Mouse (Mus musculus) G1E-ER4 (cell line): ENCODE results near the gene Gm13128. TPM values are rescaled to one million over a fixed set of nuclear protein-coding genes. Genes with fewer than 3 reads are reported as not detected.
"Not testable (repeated sequence)": the region's sequence is repeated elsewhere in the genome, so short reads cannot be mapped to it uniquely, and the experiment has no call there.

Experiments
- GATA1 ChIP-seq: IDR thresholded peaks from one replicate; pipeline ENCODE4 v1.8.0; 2012; ENCODE audit warnings: low read length, inconsistent platforms
- polyA plus RNA-seq: library from polyadenylated mRNA; stranded (reverse); fragments of >175 nt; gene quantifications from 2 replicates; pipeline ENCODE4 v1.2.3, GENCODE M21; 2012

Gm13128 gene
- polyA plus RNA-seq = not detected in 2 replicates

GRCm38 (mm10) chr4:144329949-144330348, at the start of gene Gm13128:
TSS of gene Gm13128 (plus strand) at chr4:144330249.
- TF ChIP-seq GATA1 = not testable (repeated sequence)

- TF ChIP-seq GATA1 = not testable (repeated sequence)
Observed at GRCm38 (mm10) chr4:144280388-144280787, 49.7 kb upstream of the Gm13128 start, which contains the start of gene Pramel5. TSS of gene Pramel5 (minus strand) at chr4:144280488.

GRCm38 (mm10) chr4:144357642-144358041, 27.6 kb downstream of the Gm13128 start, which contains the start of gene Gm13119:
TSS of gene Gm13119 (plus strand) at chr4:144357942.
- not testable (repeated sequence) for TF ChIP-seq GATA1

- no peak for TF ChIP-seq GATA1
Observed at GRCm38 (mm10) chr4:144377911-144378310, 47.9 kb downstream of the Gm13128 start, which contains the start of gene Pramef20. TSS of gene Pramef20 (minus strand) at chr4:144377933.

Other genes starting within 250 kb of the Gm13128 start
- gene Gm13102, start 223.8 kb upstream of the Gm13128 start, polyA plus RNA-seq = not detected in 2 replicates
- gene Oog3, start 167.6 kb upstream of the Gm13128 start, polyA plus RNA-seq = not detected in 2 replicates
- not detected in 2 replicates for gene Oog2, start 139.5 kb upstream of the Gm13128 start, polyA plus RNA-seq
- not detected in 2 replicates for gene C87977, start 116.9 kb upstream of the Gm13128 start, polyA plus RNA-seq
- not detected in 2 replicates for gene Pramel5, start 49.8 kb upstream of the Gm13128 start, polyA plus RNA-seq
- not detected in 2 replicates for gene Gm13119, start 27.7 kb downstream of the Gm13128 start, polyA plus RNA-seq
- not detected in 2 replicates for gene Pramef20, start 47.7 kb downstream of the Gm13128 start, polyA plus RNA-seq
- not detected in 2 replicates for gene Pramef12, start 78.2 kb downstream of the Gm13128 start, polyA plus RNA-seq
- not detected in 2 replicates for gene 1700012P22Rik, start 108.5 kb downstream of the Gm13128 start, polyA plus RNA-seq
- not detected in 2 replicates for gene Gm9944, start 123.1 kb downstream of the Gm13128 start, polyA plus RNA-seq
- not detected in 2 replicates for gene Aadacl3, start 133.5 kb downstream of the Gm13128 start, polyA plus RNA-seq
- gene 9430007A20Rik, start 189.6 kb downstream of the Gm13128 start, polyA plus RNA-seq = not detected in 2 replicates
- gene Gm13124, start 234.9 kb downstream of the Gm13128 start, polyA plus RNA-seq = not detected in 2 replicates